Mouse (Mus musculus): Measurements from ENCODE around the gene Ubr3. TPM values are rescaled to one million over a fixed set of nuclear protein-coding genes. Genes with fewer than 3 reads are reported as not detected.
A peak's percentile ranks its signal among the peaks of the same experiment; 100 is the strongest.
"Not testable (repeated sequence)": the region's sequence is repeated elsewhere in the genome, so short reads cannot be mapped to it uniquely, and the experiment has no call there.

Ubr3 gene
- polyA plus RNA-seq, 1 experiment from 2014 or later: 39.4 TPM

GRCm38 (mm10) chr2:69957622-69958021 lies 60.6 kb downstream of the Ubr3 start:
- in situ Hi-C loops (cut with MboI; ENCODE audit: low pct_unique_long_range_greater_than_20kb): loop anchor here (5.0 kb wide), 1 partner anchor 320 kb away; no protein-coding TSS in a partner anchor
- ATAC-seq (no peak), DNase-seq (ENCODE audit: low read depth, low spot score) (no peak)
- no peak for TF ChIP-seq CTCF (IDR thresholded peaks at IDR 0.05)
- POLR2A ChIA-PET: no interaction called here
- CTCF ChIA-PET: no interaction called here
- H3K27me3 ChIP-seq: no peaks in the 10 kb centered on the region

GRCm38 (mm10) chr2:69974896-69975295 lies 77.8 kb downstream of the Ubr3 start:
- no peaks in the 10 kb centered on the region for H3K27me3 ChIP-seq
- in situ Hi-C loops (cut with MboI; ENCODE audit: low pct_unique_long_range_greater_than_20kb): no loop called here
- ChIA-PET POLR2A (no interaction called here), CTCF (no interaction called here)
- ATAC-seq (no peak), DNase-seq (ENCODE audit: low read depth, low spot score) (no peak)
- TF ChIP-seq CTCF (IDR thresholded peaks at IDR 0.05): no peak

GRCm38 (mm10) chr2:69989224-69989623 lies 92.2 kb downstream of the Ubr3 start:
- no peaks in the 10 kb centered on the region for H3K27me3 ChIP-seq
- CTCF ChIA-PET: no interaction called here
- in situ Hi-C loops (cut with MboI; ENCODE audit: low pct_unique_long_range_greater_than_20kb): no loop called here
- TF ChIP-seq CTCF (IDR thresholded peaks at IDR 0.05): no peak
- POLR2A ChIA-PET: no interaction called here
- DNase-seq (ENCODE audit: low read depth, low spot score) (no peak), ATAC-seq (no peak)

- H3K27me3 ChIP-seq: no peaks in the 10 kb centered on the region
- ChIA-PET POLR2A (no interaction called here), CTCF (no interaction called here)
- no peak for DNase-seq (ENCODE audit: low read depth, low spot score)
- in situ Hi-C loops (cut with MboI; ENCODE audit: low pct_unique_long_range_greater_than_20kb): no loop called here
- peak; percentile 53 for TF ChIP-seq CTCF (IDR thresholded peaks at IDR 0.05)
- no peak for ATAC-seq
Measured at GRCm38 (mm10) chr2:69990647-69991046, 93.6 kb downstream of the Ubr3 start.

- in situ Hi-C loops (cut with MboI; ENCODE audit: low pct_unique_long_range_greater_than_20kb); DNase-seq (ENCODE audit: low read depth, low spot score); H3K27me3 ChIP-seq; POLR2A ChIA-PET; ATAC-seq: not testable (repeated sequence)
- CTCF ChIA-PET: interaction anchor here (1.0 kb wide), 1 partner anchor 12 kb away, joined by 3 read pairs; no protein-coding TSS in a partner anchor
Measured at GRCm38 (mm10) chr2:69994082-69994736, 97.2 kb downstream of the Ubr3 start.

- CTCF ChIA-PET: interaction anchor here (1.0 kb wide), 1 partner anchor 12 kb away, joined by 3 read pairs; no protein-coding TSS in a partner anchor
- DNase-seq (ENCODE audit: low read depth, low spot score): no peak
Measured at GRCm38 (mm10) chr2:69994779-69995178, 97.7 kb downstream of the Ubr3 start.

GRCm38 (mm10) chr2:69999097-69999770 lies 102.2 kb downstream of the Ubr3 start:
- H3K27me3 ChIP-seq: no peaks in the 10 kb centered on the region
- no peak for TF ChIP-seq CTCF (IDR thresholded peaks at IDR 0.05)
- CTCF ChIA-PET: interaction anchor here (1.2 kb wide), 1 partner anchor 38 kb away, joined by 3 read pairs; no protein-coding TSS in a partner anchor
- in situ Hi-C loops (cut with MboI; ENCODE audit: low pct_unique_long_range_greater_than_20kb): no loop called here
- POLR2A ChIA-PET: no interaction called here
- no peak for DNase-seq (ENCODE audit: low read depth, low spot score)
- no peak for ATAC-seq

More at GRCm38 (mm10) chr2:69994779-69995178, 97.7 kb downstream of the Ubr3 start:
- TF ChIP-seq CTCF (IDR thresholded peaks at IDR 0.05): no peak
- POLR2A ChIA-PET: no interaction called here
- ATAC-seq: no peak
- H3K27me3 ChIP-seq: no peaks in the 10 kb centered on the region
- in situ Hi-C loops (cut with MboI; ENCODE audit: low pct_unique_long_range_greater_than_20kb): no loop called here

GRCm38 (mm10) chr2:70000316-70000715 lies 103.3 kb downstream of the Ubr3 start:
- ATAC-seq (no peak), DNase-seq (ENCODE audit: low read depth, low spot score) (no peak)
- ChIA-PET POLR2A (no interaction called here), CTCF (interaction anchor here (1.2 kb wide), 1 partner anchor 39 kb away, joined by 3 read pairs; no protein-coding TSS in a partner anchor)
- TF ChIP-seq CTCF (IDR thresholded peaks at IDR 0.05): no peak
- no peaks in the 10 kb centered on the region for H3K27me3 ChIP-seq
- in situ Hi-C loops (cut with MboI; ENCODE audit: low pct_unique_long_range_greater_than_20kb): no loop called here

GRCm38 (mm10) chr2:70006492-70006891 lies 109.4 kb downstream of the Ubr3 start:
- no peak for TF ChIP-seq CTCF (IDR thresholded peaks at IDR 0.05)
- no peaks in the 10 kb centered on the region for H3K27me3 ChIP-seq
- CTCF ChIA-PET: interaction anchor here (0.9 to 1.5 kb wide), 2 partner anchors 12 kb away, joined by 3 to 4 read pairs; no protein-coding TSS in a partner anchor
- in situ Hi-C loops (cut with MboI; ENCODE audit: low pct_unique_long_range_greater_than_20kb): no loop called here
- POLR2A ChIA-PET: no interaction called here
- no peak for ATAC-seq
- no peak for DNase-seq (ENCODE audit: low read depth, low spot score)

- in situ Hi-C loops (cut with MboI; ENCODE audit: low pct_unique_long_range_greater_than_20kb): no loop called here
- no peak for TF ChIP-seq CTCF (IDR thresholded peaks at IDR 0.05)
- ChIA-PET CTCF (no interaction called here), POLR2A (no interaction called here)
- DNase-seq (ENCODE audit: low read depth, low spot score) (no peak), ATAC-seq (no peak)
- H3K27me3 ChIP-seq: no peaks in the 10 kb centered on the region
Measured at GRCm38 (mm10) chr2:70012941-70013340, 115.9 kb downstream of the Ubr3 start.

GRCm38 (mm10) chr2:70018236-70018635 lies 121.2 kb downstream of the Ubr3 start:
- ChIA-PET CTCF (interaction anchor here (1.0 to 1.7 kb wide), 4 partner anchors 9 to 20 kb away, joined by 3 to 5 read pairs (median 4); partner anchors contain the start of gene Myo3b), POLR2A (no interaction called here)
- ATAC-seq: no peak
- DNase-seq (ENCODE audit: low read depth, low spot score): no peak
- in situ Hi-C loops (cut with MboI; ENCODE audit: low pct_unique_long_range_greater_than_20kb): no loop called here
- H3K27me3 ChIP-seq: no peaks in the 10 kb centered on the region
- TF ChIP-seq CTCF (IDR thresholded peaks at IDR 0.05): no peak
